ENCODE assay signal across 10 mouse cellular contexts in the genomic region with DNA sequence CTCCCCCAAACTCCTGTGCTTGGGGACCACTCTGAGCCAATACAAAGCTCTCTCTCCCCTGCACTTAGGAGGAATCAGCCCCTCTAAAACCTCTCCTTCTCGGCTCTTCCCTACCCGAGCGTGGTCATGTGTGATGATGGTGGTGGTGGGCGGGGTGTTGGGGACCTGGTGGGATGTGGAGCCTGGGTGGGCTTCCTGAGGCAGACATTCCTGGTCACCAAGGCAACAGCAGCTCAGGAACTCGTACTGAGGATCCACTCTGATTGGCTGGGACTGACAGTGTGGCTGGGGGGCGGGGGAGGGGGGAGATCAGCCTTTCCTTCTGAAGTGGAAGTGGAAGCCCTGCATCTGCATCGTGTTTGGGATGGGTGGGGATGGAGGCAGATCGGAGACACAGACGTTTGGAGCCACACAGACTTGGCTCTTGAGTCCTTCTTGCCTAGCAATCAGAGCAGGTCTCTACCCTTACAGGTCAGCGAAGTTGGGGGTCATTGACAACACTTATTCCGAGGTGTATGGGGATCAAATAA. TPM values are rescaled to one million over a fixed set of nuclear protein-coding genes. Genes with fewer than 3 reads are reported as not detected.
DNase-seq lines count a peak whose midpoint lies in the region; ATAC-seq and TF ChIP-seq lines count a peak whose summit lies in the region.
"Had no signal": no experiment of that assay in that cellular context is flagged by ENCODE, and none has a peak within 500 bp of the region (broad histone marks: within the 10 kb centered on the region; RNA-seq: fewer than 3 reads in every experiment).

No protein-coding gene starts in this region.

- H3K9me3 ChIP-seq in forebrain, embryonic 12.5 days, result no peaks in the 10 kb centered on the region
- H3K9me3 ChIP-seq in limb, embryonic 14.5 days (ENCODE audit: control insufficient read depth, low read length), result no peaks in the 10 kb centered on the region
- no peaks in the 10 kb centered on the region for H3K9me3 ChIP-seq in stomach, embryonic 15.5 days

- H3K36me3 ChIP-seq in forebrain, embryonic 12.5 days (replicated peaks), result no peaks in the 10 kb centered on the region
- no peaks in the 10 kb centered on the region for H3K36me3 ChIP-seq in limb, embryonic 14.5 days (ENCODE audit: control insufficient read depth, insufficient read depth, low read length)
- no peaks in the 10 kb centered on the region for H3K36me3 ChIP-seq in stomach, embryonic 15.5 days
- no peaks in the 10 kb centered on the region for H3K36me3 ChIP-seq in thymus, adult 2 months (ENCODE audit: control insufficient read depth, insufficient read depth, low read length)

- H3K27ac ChIP-seq in forebrain, embryonic 12.5 days, result peak overlapping the region; percentile 78
- H3K27ac ChIP-seq in limb, embryonic 14.5 days (replicated peaks; ENCODE audit: low read depth, low read length), result peak overlapping the region; percentile 72
- H3K27ac ChIP-seq in stomach, embryonic 15.5 days, result no peak overlapping the region
- no peak overlapping the region for H3K27ac ChIP-seq in thymus, adult 2 months (ENCODE audit: control insufficient read depth, insufficient read depth, low read length)

- WGBS in forebrain, embryonic 12.5 days, result 11% methylated on average over 11 of the region's 11 CpGs
- 8% methylated on average over 11 of the region's 11 CpGs for WGBS in limb, embryonic 14.5 days
- WGBS in stomach, embryonic 15.5 days, result 19% methylated on average over 11 of the region's 11 CpGs
- 80% methylated on average over 11 of the region's 11 CpGs for WGBS in thymus, adult 2 months

- no peak overlapping the region for H3K9ac ChIP-seq in forebrain, embryonic 12.5 days
- H3K9ac ChIP-seq in limb, embryonic 14.5 days (ENCODE audit: low read depth, low read length, severe bottlenecking), result no peak overlapping the region
- H3K9ac ChIP-seq in stomach, embryonic 15.5 days, result no peak overlapping the region

- DNase-seq in right cerebral cortex, postnatal 14 days, result peak; percentile 42
- no peak for DNase-seq in right cerebral cortex, adult 18-20 months
- peak; percentile 65 for DNase-seq in limb, embryonic 14.5 days (ENCODE audit: low spot score)
- no peak for DNase-seq in layer of hippocampus, adult 9-10 months (ENCODE audit: low spot score)
- no peak for DNase-seq in thymus, adult 2 months
- DNase-seq: liver had no signal

- H3K27me3 ChIP-seq in forebrain, embryonic 12.5 days, result peaks cover 9% of the 10 kb centered on the region
- H3K27me3 ChIP-seq in limb, embryonic 14.5 days (ENCODE audit: control insufficient read depth, insufficient read depth, low read length), result no peaks in the 10 kb centered on the region
- H3K27me3 ChIP-seq in stomach, embryonic 15.5 days (replicated peaks), result no peaks in the 10 kb centered on the region
- no peaks in the 10 kb centered on the region for H3K27me3 ChIP-seq in thymus, adult 2 months (ENCODE audit: control insufficient read depth, insufficient read depth, low read length)

- peaks cover 51% of the 10 kb centered on the region for H3K4me1 ChIP-seq in forebrain, embryonic 12.5 days
- peaks cover 43% of the 10 kb centered on the region for H3K4me1 ChIP-seq in limb, embryonic 14.5 days (ENCODE audit: control insufficient read depth, insufficient read depth, low read length)
- H3K4me1 ChIP-seq in stomach, embryonic 15.5 days, result peaks cover 38% of the 10 kb centered on the region
- peaks cover 2% of the 10 kb centered on the region; the same call in 1 of the 2 replicates for H3K4me1 ChIP-seq in thymus, adult 2 months (replicated peaks; ENCODE audit: control insufficient read depth, insufficient read depth, low read length)

- peak; percentile 81 for ATAC-seq in forebrain, embryonic 12.5 days (ENCODE audit: low FRiP score)
- peak; percentile 85 for ATAC-seq in limb, embryonic 14.5 days (ENCODE audit: low FRiP score, low read depth)
- ATAC-seq in stomach, embryonic 15.5 days (ENCODE audit: insufficient read depth, low FRiP score, low read depth), result no peak
- no peak for ATAC-seq in megakaryocyte, adult 5-6 weeks (ENCODE audit: poor library complexity, severe bottlenecking)

- no peak for TF ChIP-seq CTCF in thymus, adult 2 months (IDR thresholded peaks at IDR 0.05; ENCODE audit: borderline replicate concordance, control insufficient read depth, extremely low read depth, insufficient read depth, low read length, poor library complexity)

- peak overlapping the region; percentile 40 for H3K4me2 ChIP-seq in forebrain, embryonic 12.5 days
- peak overlapping the region; percentile 29 for H3K4me2 ChIP-seq in limb, embryonic 14.5 days (replicated peaks; ENCODE audit: low read depth, low read length, severe bottlenecking)
- 0 out of 2 replicates have a peak overlapping the region, but pooled peaks have one; percentile 21 for H3K4me2 ChIP-seq in stomach, embryonic 15.5 days

- TF ChIP-seq POLR2A in limb, embryonic 14.5 days (IDR thresholded peaks at IDR 0.05; ENCODE audit: borderline replicate concordance, extremely low read depth, insufficient read depth, insufficient read length), result no peak
- no peak for TF ChIP-seq POLR2A in thymus, adult 2 months (IDR thresholded peaks at IDR 0.05; ENCODE audit: control insufficient read depth, extremely low read depth, insufficient read depth, low read length, poor library complexity)

- H3K4me3 ChIP-seq in forebrain, embryonic 12.5 days (replicated peaks), result no peak overlapping the region; the same call in 1 of the 2 replicates
- no peak overlapping the region; the same call in 1 of the 2 replicates for H3K4me3 ChIP-seq in limb, embryonic 14.5 days (replicated peaks; ENCODE audit: low read length)
- H3K4me3 ChIP-seq in stomach, embryonic 15.5 days (replicated peaks), result no peak overlapping the region
- H3K4me3 ChIP-seq in thymus, adult 2 months (ENCODE audit: control insufficient read depth, insufficient read depth, low read length), result no peak overlapping the region
- H3K4me3 ChIP-seq: myocyte had no signal

RNA-seq across cellular contexts. Expression of gene Ece1, which starts 30.7 kb away (rescaled TPM):
- 18.3 and 23.4 TPM in 2 replicates for polyA plus RNA-seq in forebrain, embryonic 12.5 days (2016; fragmentation: Nextera tagmentation; extraction: Ambion mirVana)
- polyA plus RNA-seq in limb, embryonic 14.5 days (2012; rRNA removed), result 28.9 and 42.4 TPM in 2 replicates
- polyA plus RNA-seq in limb, embryonic 14.5 days (2014; fragmentation: Nextera tagmentation; extraction: Ambion mirVana), result 44.3 and 45.7 TPM in 2 replicates
- polyA plus RNA-seq in stomach, embryonic 15.5 days (2015; fragmentation: Nextera tagmentation; extraction: Ambion mirVana), result 52.0 and 53.5 TPM in 2 replicates
- 19.7 and 25.4 TPM in 2 replicates for total RNA-seq in megakaryocyte, adult 5-6 weeks (2015)
- 12.5 and 15.9 TPM in 2 replicates for total RNA-seq in megakaryocyte, adult 5-6 weeks (2017)
- 27.3 and 28.9 TPM in 2 replicates for polyA plus RNA-seq in thymus, adult 2 months (2012; rRNA removed)

Comparison
In these comparisons a context has a peak if more than half of its experiments do, and no peak if none do; other contexts are left out.
1. DNase-seq: peak in right cerebral cortex, postnatal 14 days (single experiment) and limb, embryonic 14.5 days (single experiment); none in right cerebral cortex, adult 18-20 months (single experiment), layer of hippocampus, adult 9-10 months (single experiment) and thymus, adult 2 months (single experiment).
2. ATAC-seq: peak in forebrain, embryonic 12.5 days (single experiment) and limb, embryonic 14.5 days (single experiment); none in stomach, embryonic 15.5 days (single experiment) and megakaryocyte, adult 5-6 weeks (single experiment).
3. H3K27ac ChIP-seq: peak in forebrain, embryonic 12.5 days (single experiment) and limb, embryonic 14.5 days (single experiment); none in stomach, embryonic 15.5 days (single experiment) and thymus, adult 2 months (single experiment).
4. Peak in every context shown above with its lines, with median percentiles within 50 percentile points of each other: H3K4me2 ChIP-seq.